Mouse (Mus musculus) heart, embryonic 13.5 days (tissue): ENCODE measurements around the gene Smurf2. TPM values are rescaled to one million over a fixed set of nuclear protein-coding genes. Genes with fewer than 3 reads are reported as not detected.
A peak's percentile ranks its signal among the peaks of the same experiment; 100 is the strongest.
"Not testable (repeated sequence)": the region's sequence is repeated elsewhere in the genome, so short reads cannot be mapped to it uniquely, and the experiment has no call there.

Experiments used
- ATAC-seq: fragments of 200-750 bp; cut with Nextera tagmentation; 2 replicates; pipeline ENCODE4 v1.8.0; 2017; ENCODE audit warnings: moderate TSS enrichment; ENCODE audit not compliant: insufficient number of reproducible peaks, low FRiP score, low TSS enrichment; ENCODE audit errors: extremely low read depth
- H3K27ac ChIP-seq: fragments of 300-500 bp; sonication (generic); replicated peaks from 2 replicates; pipeline ENCODE4 v1.5.1; 2015; ENCODE audit warnings: moderate library complexity, mild to moderate bottlenecking, inconsistent platforms
- H3K27me3 ChIP-seq: fragments of 300-500 bp; sonication (generic); replicated peaks from 2 replicates; pipeline ENCODE4 v1.6.1; 2015; ENCODE audit warnings: mild to moderate bottlenecking, inconsistent platforms
- H3K36me3 ChIP-seq: fragments of 300-500 bp; sonication (generic); 2 replicates; pipeline ENCODE4 v1.6.1; 2015; ENCODE audit warnings: mild to moderate bottlenecking, inconsistent platforms
- H3K4me1 ChIP-seq: fragments of 300-500 bp; sonication (generic); 2 replicates; pipeline ENCODE4 v1.6.1; 2015; ENCODE audit warnings: inconsistent platforms
- H3K4me2 ChIP-seq: fragments of 300-500 bp; sonication (generic); 2 replicates; pipeline ENCODE4 v1.6.1; 2015; ENCODE audit warnings: inconsistent platforms, mild to moderate bottlenecking, moderate library complexity
- H3K4me3 ChIP-seq: fragments of 300-500 bp; sonication (generic); 2 replicates; pipeline ENCODE4 v1.5.1; 2015; ENCODE audit warnings: moderate library complexity, mild to moderate bottlenecking, inconsistent platforms
- H3K9ac ChIP-seq: fragments of 300-500 bp; sonication (generic); 2 replicates; pipeline ENCODE4 v1.6.1; 2015; ENCODE audit warnings: inconsistent platforms, mild to moderate bottlenecking, moderate library complexity
- H3K9me3 ChIP-seq: fragments of 300-500 bp; sonication (generic); 2 replicates; pipeline ENCODE4 v1.6.1; 2016; ENCODE audit warnings: inconsistent platforms
- WGBS: fragments of 180-500 bp; shearing (Covaris S2); methylation state at CpG from one replicate; pipeline ENCODE4 v1.1.7; 2015; ENCODE audit warnings: mixed read lengths; 5-methylcytosine and 5-hydroxymethylcytosine counted together
- polyA plus RNA-seq: library from polyadenylated mRNA; unstranded; fragments of >200 nt; fragmentation: Nextera tagmentation; extraction: Ambion mirVana; gene quantifications from 2 replicates; pipeline ENCODE4 v1.2.1, GENCODE M21; 2015

Smurf2 gene
- polyA plus RNA-seq, 1 experiment from 2014 or later, result 9.7 TPM

- Histone ChIP-seq H3K4me1 (peaks cover 46% of the 10 kb centered on the region), H3K9ac (no peak overlapping the region), H3K36me3 (peaks cover 76% of the 10 kb centered on the region), H3K9me3 (no peaks in the 10 kb centered on the region), H3K4me3 (peak overlapping the region; percentile 8; the same call in 1 of the 2 replicates), H3K4me2 (peak overlapping the region; percentile 75; the same call in 1 of the 2 replicates), H3K27ac (no peak overlapping the region), H3K27me3 (no peaks in the 10 kb centered on the region)
- no peak for ATAC-seq
- 90% methylated on average over 2 of the region's 2 CpGs for WGBS
These were observed 136.0 kb downstream of the Smurf2 start for GRCm38 (mm10) chr11:106784476-106784875.

- Histone ChIP-seq H3K4me2 (peak overlapping the region; percentile 11; the same call in 1 of the 2 replicates), H3K9me3 (no peaks in the 10 kb centered on the region), H3K27me3 (no peaks in the 10 kb centered on the region), H3K36me3 (peaks cover 76% of the 10 kb centered on the region), H3K4me1 (peaks cover 49% of the 10 kb centered on the region), H3K4me3 (peak overlapping the region; percentile 8; the same call in 1 of the 2 replicates), H3K27ac (no peak overlapping the region), H3K9ac (no peak overlapping the region)
- WGBS, result 76% methylated on average over 9 of the region's 9 CpGs
- ATAC-seq, result no peak
These were observed 137.4 kb downstream of the Smurf2 start for GRCm38 (mm10) chr11:106782841-106783764.

GRCm38 (mm10) chr11:106782271-106782670, 138.2 kb downstream of the Smurf2 start:
- not testable (repeated sequence) for H3K27ac ChIP-seq, H3K27me3 ChIP-seq, H3K9me3 ChIP-seq, ATAC-seq, H3K9ac ChIP-seq
- WGBS, result 78% methylated on average over 7 of the region's 7 CpGs
- Histone ChIP-seq H3K36me3 (peaks cover 74% of the 10 kb centered on the region), H3K4me1 (peaks cover 57% of the 10 kb centered on the region), H3K4me2 (peak overlapping the region; percentile 18; the same call in 1 of the 2 replicates), H3K4me3 (peak overlapping the region; percentile 2; the same call in 1 of the 2 replicates)

- peaks cover 48% of the 10 kb centered on the region for H3K4me1 ChIP-seq
- H3K27ac ChIP-seq, result peak overlapping the region; percentile 98
- H3K9me3 ChIP-seq, result no peaks in the 10 kb centered on the region
- peak overlapping the region; percentile 89 for H3K4me2 ChIP-seq
- H3K9ac ChIP-seq, result no peak overlapping the region; the same call in 1 of the 2 replicates
- peaks cover 71% of the 10 kb centered on the region for H3K36me3 ChIP-seq
- H3K27me3 ChIP-seq, result no peaks in the 10 kb centered on the region
- H3K4me3 ChIP-seq, result peak overlapping the region; percentile 90
- no peak for ATAC-seq
- WGBS, result 74% methylated on average over 6 of the region's 6 CpGs
These were observed 139.8 kb downstream of the Smurf2 start for GRCm38 (mm10) chr11:106780590-106781220.

DNA sequence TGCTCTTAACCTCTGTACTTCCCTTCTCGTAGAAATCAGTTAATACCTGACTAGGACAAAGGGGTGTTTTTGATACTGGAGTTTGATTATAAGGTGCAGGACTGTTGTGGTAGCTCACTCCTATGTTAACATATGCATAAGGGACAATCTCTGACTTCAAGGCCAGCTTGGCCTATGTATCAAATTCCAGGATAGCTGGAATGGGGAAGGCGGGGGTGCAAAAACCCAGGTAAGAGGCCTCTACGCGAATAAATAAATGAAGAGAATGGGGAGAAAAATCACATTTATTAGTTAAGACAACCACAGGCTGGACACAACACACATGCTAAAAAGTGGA, 140.5 kb downstream of the Smurf2 start:
- Histone ChIP-seq H3K27ac (peak overlapping the region; percentile 98), H3K9me3 (no peaks in the 10 kb centered on the region), H3K4me3 (peak overlapping the region; percentile 90), H3K36me3 (peaks cover 71% of the 10 kb centered on the region), H3K27me3 (no peaks in the 10 kb centered on the region), H3K4me1 (peaks cover 41% of the 10 kb centered on the region), H3K4me2 (peak overlapping the region; percentile 89), H3K9ac (peak overlapping the region; percentile 94)
- no peak for ATAC-seq
- 69% methylated on average over 4 of the region's 4 CpGs for WGBS

DNA sequence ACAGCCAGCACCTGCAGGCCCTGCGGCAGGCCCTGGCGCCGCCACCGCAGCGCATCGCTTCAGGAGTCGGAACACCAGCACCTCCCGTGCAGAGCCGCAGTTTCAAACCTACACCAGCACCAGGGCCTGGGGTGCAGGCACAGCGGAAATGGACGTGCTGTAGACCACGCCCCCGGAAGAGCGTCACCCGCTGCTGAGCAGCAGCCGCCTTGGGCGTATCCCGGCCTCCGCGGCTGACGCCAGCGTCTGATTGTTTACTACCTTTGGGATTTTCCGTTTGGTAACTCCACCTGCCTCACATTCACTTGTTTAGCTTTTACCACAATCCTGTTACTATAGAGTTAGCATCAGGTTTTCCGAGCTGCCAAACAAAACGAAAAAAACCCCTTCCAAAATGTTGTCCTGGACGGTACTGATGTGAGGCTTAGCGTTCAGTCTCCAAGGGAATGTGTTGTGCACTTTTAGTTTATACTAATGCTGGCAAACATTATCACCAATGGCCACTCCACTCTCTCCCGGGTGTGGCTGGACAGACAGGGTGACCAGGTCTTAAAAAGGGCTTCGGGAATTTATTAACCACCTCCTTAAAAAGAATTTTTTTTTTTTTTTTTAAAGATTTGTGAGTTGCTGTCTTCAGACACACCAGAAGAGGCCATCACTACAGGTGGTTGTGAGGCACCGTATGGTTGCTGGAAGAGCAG, 141.0 kb downstream of the Smurf2 start, which contains the start of gene Polg2:
Gene Polg2 (minus strand): TSS at position 150 of the 701 bp plus-strand sequence.
- 1% methylated on average over 30 of the region's 30 CpGs for WGBS
- peaks cover 71% of the 10 kb centered on the region for H3K36me3 ChIP-seq

GRCm38 (mm10) chr11:106778589-106779387, 141.7 kb downstream of the Smurf2 start:
- no peaks in the 10 kb centered on the region for H3K9me3 ChIP-seq
- H3K4me2 ChIP-seq, result peak overlapping the region; percentile 89
- peaks cover 71% of the 10 kb centered on the region for H3K36me3 ChIP-seq
- no peaks in the 10 kb centered on the region for H3K27me3 ChIP-seq
- H3K4me3 ChIP-seq, result peak overlapping the region; percentile 90
- ATAC-seq, result no peak
- peak overlapping the region; percentile 94 for H3K9ac ChIP-seq
- peaks cover 31% of the 10 kb centered on the region for H3K4me1 ChIP-seq
- WGBS, result 2% methylated on average over 39 of the region's 39 CpGs
- H3K27ac ChIP-seq, result peak overlapping the region; percentile 98

More for the DNA sequence above, 141.0 kb downstream of the Smurf2 start, which contains the start of gene Polg2:
- Histone ChIP-seq H3K4me2 (peak within 1 kb of the TSS; percentile 89), H3K27ac (peak within 1 kb of the TSS; percentile 98), H3K4me3 (peak within 1 kb of the TSS; percentile 90), H3K9me3 (no peaks in the 10 kb centered on the region), H3K4me1 (peaks cover 36% of the 10 kb centered on the region), H3K9ac (peak within 1 kb of the TSS; percentile 94), H3K27me3 (no peaks in the 10 kb centered on the region)
- peak; percentile 99 for ATAC-seq

DNA sequence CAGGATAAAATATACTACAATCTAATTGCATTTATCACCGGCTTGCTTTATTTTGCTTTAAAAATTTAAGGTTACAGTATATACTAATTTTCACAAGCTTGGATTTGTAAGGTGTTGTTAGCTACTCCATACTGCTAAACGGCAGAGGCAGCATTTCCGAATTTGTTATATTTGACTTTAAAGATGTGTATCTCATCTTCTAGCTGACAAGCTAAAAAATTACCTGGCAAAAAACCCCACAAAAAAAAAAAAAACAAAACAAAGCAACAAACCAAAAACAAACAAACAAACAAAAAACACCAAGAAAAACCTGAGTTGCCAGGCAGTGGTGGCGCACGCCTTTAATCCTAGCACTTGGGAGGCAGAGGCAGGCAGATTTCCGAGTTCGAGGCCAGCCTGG, 142.4 kb downstream of the Smurf2 start:
- Histone ChIP-seq H3K36me3 (peaks cover 71% of the 10 kb centered on the region), H3K27ac (no peak overlapping the region), H3K9ac (0 out of 2 replicates have a peak overlapping the region, but pooled peaks have one; percentile 94)

DNA sequence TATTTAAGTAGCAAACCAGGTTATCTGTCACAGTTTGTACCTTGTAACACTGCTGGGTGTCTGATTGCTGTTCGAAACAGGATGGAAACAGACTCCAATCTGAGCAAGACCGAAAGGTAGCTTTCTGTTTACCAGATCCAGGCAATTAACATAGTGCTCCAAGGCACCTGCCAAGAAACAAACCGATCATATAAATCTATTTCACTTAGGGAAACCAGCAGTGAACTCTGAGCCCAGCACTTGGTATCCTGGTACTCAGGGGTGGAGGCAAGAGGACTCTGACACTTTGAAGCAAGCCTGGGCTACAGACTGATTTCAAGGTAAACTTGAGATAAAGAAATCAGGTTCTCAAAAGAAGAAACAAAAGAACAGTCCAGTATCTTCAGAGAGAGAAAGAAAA, 143.1 kb downstream of the Smurf2 start:
- H3K4me2 ChIP-seq, result peak overlapping the region; percentile 89
- peak overlapping the region; percentile 5; the same call in 1 of the 2 replicates for H3K9ac ChIP-seq
- peaks cover 71% of the 10 kb centered on the region for H3K36me3 ChIP-seq
- H3K4me3 ChIP-seq, result peak overlapping the region; percentile 90; the same call in 1 of the 2 replicates
- peaks cover 21% of the 10 kb centered on the region for H3K4me1 ChIP-seq
- H3K27me3 ChIP-seq, result no peaks in the 10 kb centered on the region
- no peak for ATAC-seq
- H3K27ac ChIP-seq, result no peak overlapping the region
- WGBS, result 92% methylated on average over 3 of the region's 3 CpGs
- H3K9me3 ChIP-seq, result no peaks in the 10 kb centered on the region

More for the DNA sequence above, 142.4 kb downstream of the Smurf2 start:
- Histone ChIP-seq H3K9me3 (no peaks in the 10 kb centered on the region), H3K27me3 (no peaks in the 10 kb centered on the region), H3K4me3 (peak overlapping the region; percentile 90), H3K4me2 (peak overlapping the region; percentile 89), H3K4me1 (peaks cover 25% of the 10 kb centered on the region)
- ATAC-seq, result no peak
- 85% methylated on average over 7 of the region's 7 CpGs for WGBS

GRCm38 (mm10) chr11:106776960-106777359, 143.6 kb downstream of the Smurf2 start:
- Histone ChIP-seq H3K4me2 (no peak overlapping the region), H3K9ac (no peak overlapping the region), H3K9me3 (no peaks in the 10 kb centered on the region), H3K4me1 (peaks cover 21% of the 10 kb centered on the region), H3K27me3 (no peaks in the 10 kb centered on the region), H3K36me3 (peaks cover 71% of the 10 kb centered on the region), H3K27ac (no peak overlapping the region), H3K4me3 (no peak overlapping the region)
- ATAC-seq, result no peak
- WGBS, result 91% methylated on average over 4 of the region's 4 CpGs
